Mouse (Mus musculus): ENCODE results near the gene Camta2. TPM values are rescaled to one million over a fixed set of nuclear protein-coding genes. Genes with fewer than 3 reads are reported as not detected.

Camta2 gene
- total RNA-seq, 1 experiment = 3.9 TPM

DNA sequence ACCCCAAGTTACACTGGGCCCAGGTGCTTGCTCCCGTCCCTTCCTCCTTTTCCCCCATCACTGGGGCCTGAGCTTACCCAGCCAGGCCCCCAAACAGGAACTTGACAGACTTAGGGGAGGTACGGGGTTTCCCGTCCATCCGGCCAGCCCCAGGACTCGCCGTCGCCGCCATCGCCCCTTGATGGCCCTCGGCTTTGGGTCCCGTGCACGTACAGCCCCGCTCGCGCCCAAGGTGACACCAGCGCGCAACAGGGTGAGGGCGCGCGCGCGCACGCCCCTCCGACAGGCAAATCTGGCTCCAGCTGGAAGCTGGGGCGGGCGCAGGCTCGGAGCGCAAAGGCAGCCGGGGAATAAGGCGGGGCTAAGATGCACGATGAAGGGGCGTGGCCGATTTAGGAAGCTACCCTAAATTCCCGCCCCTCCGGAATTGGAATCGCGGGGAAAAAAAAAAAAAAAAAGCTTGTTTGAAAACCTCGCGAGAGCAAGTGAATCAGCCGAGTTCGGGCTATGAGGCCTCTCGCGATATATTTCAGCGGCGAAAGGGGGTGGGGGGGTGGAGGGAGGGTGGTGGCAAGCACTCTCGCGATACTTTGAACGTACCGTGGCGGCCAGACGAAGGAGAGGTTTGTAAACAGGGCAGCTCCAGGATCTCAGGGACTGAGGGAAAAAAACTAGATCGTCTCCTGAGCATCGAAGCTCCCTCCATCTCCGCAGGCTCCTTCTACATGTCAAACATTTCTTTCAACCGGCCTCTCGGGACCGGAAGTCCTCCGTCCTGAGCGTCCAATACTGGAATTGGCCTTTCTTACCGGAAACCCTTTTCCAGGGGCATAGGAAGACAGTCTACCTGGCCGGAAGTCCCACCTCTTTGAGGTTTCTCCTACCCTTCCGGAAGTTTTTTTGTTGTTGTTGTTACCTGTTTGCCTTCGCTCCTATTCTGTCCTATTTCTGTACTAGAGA, 40.9 kb downstream of the Camta2 start, which contains the start of the genes Rnf167 and Slc25a11:
Gene Rnf167, plus strand, starts transcription at position 545 of the 960 bp plus-strand sequence.
Gene Slc25a11, minus strand, starts transcription at position 789 of the 960 bp plus-strand sequence.
- TF ChIP-seq HCFC1 (IDR thresholded peaks at IDR 0.05; ENCODE audit: borderline replicate concordance, insufficient read depth, low read length) (peak; percentile 59; the same call in 1 of the 2 replicates), MAFK (IDR thresholded peaks at IDR 0.05; ENCODE audit: insufficient read depth, low read depth, low read length) (no peak), CHD2 (IDR thresholded peaks at IDR 0.05; ENCODE audit: low read depth, low read length) (peak; percentile 98), ZNF384 (IDR thresholded peaks at IDR 0.05; ENCODE audit: low read depth, low read length) (peak; percentile 99), ZC3H11A (IDR thresholded peaks at IDR 0.05; ENCODE audit: borderline replicate concordance, low read depth, low read length) (no peak)
- Histone ChIP-seq H3K36me3 (ENCODE audit: control insufficient read depth, insufficient read depth, low read length, poor library complexity, severe bottlenecking) (peaks cover 45% of the 10 kb centered on the region), H3K9ac (ENCODE audit: insufficient read depth, low read depth, low read length, poor library complexity, severe bottlenecking) (peak within 1 kb of the TSS; percentile 95), H3K4me3 (ENCODE audit: insufficient read depth in 1 of 2, low read depth in 1 of 2, low read length in 2 of 2, poor library complexity in 1 of 2, severe bottlenecking in 1 of 2) (peak within 1 kb of the TSS; percentile 78 to 85), H3K4me1 (ENCODE audit: control insufficient read depth in 2 of 2, insufficient read depth in 2 of 2, low read length in 2 of 2, poor library complexity in 1 of 2) (peaks cover 0 to 10% of the 10 kb centered on the region in 2 experiments; a peak in 2 of 4 replicates), H3K9me3 (ENCODE audit: control insufficient read depth, insufficient read depth, low read depth, low read length) (no peaks in the 10 kb centered on the region), H3K27ac (ENCODE audit: insufficient read depth, low read depth, low read length, poor library complexity, severe bottlenecking) (peak within 1 kb of the TSS; percentile 96)
- in situ Hi-C loops (cut with MboI; ENCODE audit: low sequenced_read_pairs in 2 of 2, unreplicated experiment in 2 of 2) = no loop called here
- DNase-seq (ENCODE audit: low read depth, low spot score) = peak; percentile 100

DNA sequence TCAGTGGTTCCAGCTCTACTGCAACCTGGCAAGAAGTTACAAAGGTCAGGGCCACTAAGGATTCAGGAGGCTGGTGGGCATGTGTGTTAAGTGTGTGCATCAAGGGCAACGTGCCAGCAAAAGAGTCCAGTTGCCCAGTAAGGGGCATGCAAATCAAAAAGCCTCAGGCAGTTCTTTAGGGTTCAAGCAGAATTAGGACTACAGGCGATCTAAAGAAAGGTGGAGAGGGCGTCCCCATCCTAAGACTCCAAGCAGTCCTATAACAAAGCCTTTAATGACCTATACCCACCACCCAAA, 41.7 kb downstream of the Camta2 start:
- Histone ChIP-seq H3K9me3 (ENCODE audit: control insufficient read depth, insufficient read depth, low read depth, low read length) (no peaks in the 10 kb centered on the region), H3K9ac (ENCODE audit: insufficient read depth, low read depth, low read length, poor library complexity, severe bottlenecking) (peak overlapping the region; percentile 95), H3K27ac (ENCODE audit: insufficient read depth, low read depth, low read length, poor library complexity, severe bottlenecking) (peak overlapping the region; percentile 56), H3K4me1 (ENCODE audit: control insufficient read depth in 2 of 2, insufficient read depth in 2 of 2, low read length in 2 of 2, poor library complexity in 1 of 2) (peaks cover 0 to 10% of the 10 kb centered on the region in 2 experiments; a peak in 2 of 4 replicates), H3K36me3 (ENCODE audit: control insufficient read depth, insufficient read depth, low read length, poor library complexity, severe bottlenecking) (peaks cover 38% of the 10 kb centered on the region), H3K4me3 (ENCODE audit: insufficient read depth in 1 of 2, low read depth in 1 of 2, low read length in 2 of 2, poor library complexity in 1 of 2, severe bottlenecking in 1 of 2) (peak overlapping the region; percentile 63 to 81)
- DNase-seq (ENCODE audit: low read depth, low spot score) = no peak
- in situ Hi-C loops (cut with MboI; ENCODE audit: low sequenced_read_pairs in 2 of 2, unreplicated experiment in 2 of 2) = no loop called here
- TF ChIP-seq HCFC1 (IDR thresholded peaks at IDR 0.05; ENCODE audit: borderline replicate concordance, insufficient read depth, low read length) (no peak), ZC3H11A (IDR thresholded peaks at IDR 0.05; ENCODE audit: borderline replicate concordance, low read depth, low read length) (no peak), MAFK (IDR thresholded peaks at IDR 0.05; ENCODE audit: insufficient read depth, low read depth, low read length) (no peak), CHD2 (IDR thresholded peaks at IDR 0.05; ENCODE audit: low read depth, low read length) (no peak)

DNA sequence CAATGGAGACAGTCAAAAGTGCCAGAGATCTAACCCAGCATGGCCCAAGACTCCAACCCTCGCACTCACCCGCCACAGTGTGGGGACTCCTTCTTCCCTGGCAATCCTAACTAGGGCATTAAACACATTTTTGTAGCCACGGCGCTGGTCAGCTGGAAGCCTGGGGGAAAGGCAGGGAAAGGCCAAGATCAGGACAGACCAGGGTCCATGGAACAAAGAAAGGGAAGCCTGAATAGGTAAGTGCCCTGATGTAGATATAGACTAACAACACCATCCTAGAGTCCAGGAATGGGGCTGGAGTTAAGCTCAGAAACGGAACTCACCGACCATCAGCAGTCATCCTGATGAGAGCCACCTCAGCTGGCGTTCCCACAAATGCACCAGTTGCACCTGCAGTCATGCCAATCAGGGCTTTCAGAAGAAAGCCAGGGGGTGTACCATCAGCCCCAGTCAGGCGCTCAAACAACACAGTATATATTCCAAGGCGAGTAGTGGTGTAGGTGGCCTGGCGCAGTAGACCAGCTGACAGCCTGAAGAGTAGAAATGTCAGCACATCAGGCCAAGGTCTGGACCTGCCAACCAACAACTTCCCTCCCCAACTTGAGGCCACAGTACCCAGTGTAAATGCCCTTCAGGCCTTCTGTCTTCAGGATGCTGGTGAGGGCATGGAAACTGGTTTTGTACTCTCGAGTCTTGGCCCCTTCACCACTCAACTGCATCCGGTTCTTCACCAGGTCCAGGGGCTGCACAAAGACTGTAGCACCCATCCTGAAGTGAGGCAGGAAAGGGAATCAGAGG, 42.2 kb downstream of the Camta2 start:
- Histone ChIP-seq H3K4me3 (ENCODE audit: insufficient read depth in 1 of 2, low read depth in 1 of 2, low read length in 2 of 2, poor library complexity in 1 of 2, severe bottlenecking in 1 of 2) (peak overlapping the region; percentile 63 to 81), H3K9me3 (ENCODE audit: control insufficient read depth, insufficient read depth, low read depth, low read length) (no peaks in the 10 kb centered on the region), H3K36me3 (ENCODE audit: control insufficient read depth, insufficient read depth, low read length, poor library complexity, severe bottlenecking) (peaks cover 33% of the 10 kb centered on the region), H3K9ac (ENCODE audit: insufficient read depth, low read depth, low read length, poor library complexity, severe bottlenecking) (peak overlapping the region; percentile 95), H3K27ac (ENCODE audit: insufficient read depth, low read depth, low read length, poor library complexity, severe bottlenecking) (no peak overlapping the region), H3K4me1 (ENCODE audit: control insufficient read depth in 2 of 2, insufficient read depth in 2 of 2, low read length in 2 of 2, poor library complexity in 1 of 2) (peaks cover 0 to 10% of the 10 kb centered on the region in 2 experiments; a peak in 2 of 4 replicates)
- no peak for TF ChIP-seq CHD2 (IDR thresholded peaks at IDR 0.05; ENCODE audit: low read depth, low read length)
- no peak for TF ChIP-seq MAFK (IDR thresholded peaks at IDR 0.05; ENCODE audit: insufficient read depth, low read depth, low read length)
- TF ChIP-seq HCFC1 (IDR thresholded peaks at IDR 0.05; ENCODE audit: borderline replicate concordance, insufficient read depth, low read length) = no peak
- TF ChIP-seq ZC3H11A (IDR thresholded peaks at IDR 0.05; ENCODE audit: borderline replicate concordance, low read depth, low read length) = no peak
- TF ChIP-seq ZNF384 (IDR thresholded peaks at IDR 0.05; ENCODE audit: low read depth, low read length) = no peak
- in situ Hi-C loops (cut with MboI; ENCODE audit: low sequenced_read_pairs in 2 of 2, unreplicated experiment in 2 of 2) = no loop called here
- DNase-seq (ENCODE audit: low read depth, low spot score) = no peak

DNA sequence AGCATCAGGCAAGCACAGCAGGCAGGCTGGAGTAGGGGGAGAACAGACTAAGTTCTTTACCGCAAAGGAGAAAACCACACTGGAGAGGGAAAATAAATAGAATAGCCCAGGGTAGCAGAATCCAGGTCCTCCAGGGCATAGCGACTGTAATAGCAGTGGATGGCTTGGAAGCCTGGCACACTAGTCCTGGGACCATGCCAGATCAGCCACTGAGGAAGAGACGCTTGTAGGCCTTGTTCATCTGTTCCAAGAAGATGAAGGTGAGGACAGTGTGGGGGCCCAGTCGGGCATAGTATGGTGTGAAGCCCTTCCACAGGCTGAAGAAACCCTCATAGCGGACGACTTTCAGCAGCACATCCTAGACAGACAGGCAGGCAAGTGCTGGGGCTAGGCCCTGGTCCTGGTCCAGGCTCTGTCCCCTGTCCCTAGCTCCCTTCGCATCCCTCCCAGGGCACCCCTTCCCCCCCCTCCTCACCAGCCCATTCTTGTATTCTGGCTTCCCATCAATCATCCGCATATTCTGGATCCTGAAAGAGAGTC, 43.3 kb downstream of the Camta2 start:
- H3K4me1 ChIP-seq (ENCODE audit: control insufficient read depth in 2 of 2, insufficient read depth in 2 of 2, low read length in 2 of 2, poor library complexity in 1 of 2) = peaks cover 0 to 10% of the 10 kb centered on the region in 2 experiments; a peak in 2 of 4 replicates
- H3K9me3 ChIP-seq (ENCODE audit: control insufficient read depth, insufficient read depth, low read depth, low read length) = no peaks in the 10 kb centered on the region
- no peak overlapping the region for H3K9ac ChIP-seq (ENCODE audit: insufficient read depth, low read depth, low read length, poor library complexity, severe bottlenecking)
- in situ Hi-C loops (cut with MboI; ENCODE audit: low sequenced_read_pairs in 2 of 2, unreplicated experiment in 2 of 2) = no loop called here
- H3K36me3 ChIP-seq (ENCODE audit: control insufficient read depth, insufficient read depth, low read length, poor library complexity, severe bottlenecking) = peaks cover 24% of the 10 kb centered on the region
- no peak for TF ChIP-seq ZNF384 (IDR thresholded peaks at IDR 0.05; ENCODE audit: low read depth, low read length)
- TF ChIP-seq MAFK (IDR thresholded peaks at IDR 0.05; ENCODE audit: insufficient read depth, low read depth, low read length) = no peak
- TF ChIP-seq ZC3H11A (IDR thresholded peaks at IDR 0.05; ENCODE audit: borderline replicate concordance, low read depth, low read length) = no peak
- no peak for TF ChIP-seq CHD2 (IDR thresholded peaks at IDR 0.05; ENCODE audit: low read depth, low read length)
- TF ChIP-seq HCFC1 (IDR thresholded peaks at IDR 0.05; ENCODE audit: borderline replicate concordance, insufficient read depth, low read length) = no peak
- no peak for DNase-seq (ENCODE audit: low read depth, low spot score)
- H3K4me3 ChIP-seq (ENCODE audit: insufficient read depth in 1 of 2, low read depth in 1 of 2, low read length in 2 of 2, poor library complexity in 1 of 2, severe bottlenecking in 1 of 2) = no peak overlapping the region
- no peak overlapping the region for H3K27ac ChIP-seq (ENCODE audit: insufficient read depth, low read depth, low read length, poor library complexity, severe bottlenecking)
